In genomic region chr10:94794666-94795244, GRCm38 (mm10) we compare ENCODE assay signal across 19 mouse cellular contexts.
DNase-seq lines count a peak whose midpoint lies in the region; ATAC-seq and TF ChIP-seq lines count a peak whose summit lies in the region.
"Had no signal": no experiment of that assay in that cellular context is flagged by ENCODE, and none has a peak within 500 bp of the region (broad histone marks: within the 10 kb centered on the region; RNA-seq: fewer than 3 reads in every experiment).

No protein-coding gene starts in this region.

- H3K36me3 ChIP-seq in forebrain, embryonic 14.5 days (ENCODE audit: control insufficient read depth, insufficient read depth, low read length): peaks cover 57% of the 10 kb centered on the region
- H3K36me3 ChIP-seq in forebrain, embryonic 10.5 days (replicated peaks): peaks cover 63% of the 10 kb centered on the region
- H3K36me3 ChIP-seq in MEL (ENCODE audit: control insufficient read depth in 1 of 2, insufficient read depth in 2 of 2, low read length in 2 of 2): peaks cover 2 to 33% of the 10 kb centered on the region in 2 experiments; a peak in 2 of 4 replicates
- H3K36me3 ChIP-seq: intestine, embryonic 15.5 days had no signal

- H3K27me3 ChIP-seq in forebrain, embryonic 14.5 days (replicated peaks; ENCODE audit: control insufficient read depth, insufficient read depth, low read length): no peaks in the 10 kb centered on the region
- H3K27me3 ChIP-seq in forebrain, embryonic 10.5 days (ENCODE audit: poor library complexity, severe bottlenecking): no peaks in the 10 kb centered on the region
- H3K27me3 ChIP-seq in MEL (ENCODE audit: control insufficient read depth in 1 of 2, insufficient read depth in 2 of 2, low read length in 2 of 2): no peaks in the 10 kb centered on the region
- H3K27me3 ChIP-seq: CH12.LX; heart, embryonic 12.5 days; intestine, embryonic 15.5 days had no signal

- peak; percentile 55; the same call in 1 of the 2 replicates for ATAC-seq in forebrain, embryonic 14.5 days
- 0 out of 2 replicates have a peak, but pooled peaks have one; percentile 25 for ATAC-seq in common myeloid progenitor, adult 5-6 weeks (replicated peaks; ENCODE audit: low read depth, poor library complexity, severe bottlenecking)
- peak; percentile 39; the same call in 1 of the 2 replicates for ATAC-seq in megakaryocyte progenitor cell, adult 5-6 weeks (replicated peaks; ENCODE audit: poor library complexity)
- ATAC-seq in CD4-positive, CD25-positive, alpha-beta regulatory T cell, adult 4 months: no peak
- ATAC-seq: intestine, embryonic 15.5 days had no signal

- no peaks in the 10 kb centered on the region for H3K9me3 ChIP-seq in forebrain, embryonic 14.5 days (replicated peaks; ENCODE audit: control insufficient read depth, low read length)
- no peaks in the 10 kb centered on the region for H3K9me3 ChIP-seq in forebrain, embryonic 10.5 days
- H3K9me3 ChIP-seq in MEL (replicated peaks; ENCODE audit: insufficient read depth, low read length): no peaks in the 10 kb centered on the region
- H3K9me3 ChIP-seq: embryonic facial prominence, embryonic 10.5 days; heart, embryonic 12.5 days; hindbrain, embryonic 10.5 days; intestine, embryonic 15.5 days had no signal

- H3K27ac ChIP-seq in forebrain, embryonic 14.5 days (ENCODE audit: low read depth, low read length): no peak overlapping the region
- H3K27ac ChIP-seq in forebrain, embryonic 10.5 days: no peak overlapping the region
- H3K27ac ChIP-seq in MEL (ENCODE audit: control insufficient read depth, low read depth, low read length): no peak overlapping the region
- H3K27ac ChIP-seq: embryonic facial prominence, embryonic 10.5 days; hindbrain, embryonic 10.5 days; hindbrain, embryonic 14.5 days; intestine, embryonic 15.5 days had no signal

- TF ChIP-seq RAD21 in MEL (IDR thresholded peaks at IDR 0.05; ENCODE audit: low read depth, low read length): no peak

- H3K4me3 ChIP-seq in forebrain, embryonic 14.5 days (ENCODE audit: low read depth, low read length): no peak overlapping the region
- H3K4me3 ChIP-seq in forebrain, embryonic 10.5 days: no peak overlapping the region
- no peak overlapping the region for H3K4me3 ChIP-seq in MEL (ENCODE audit: control insufficient read depth in 1 of 2, insufficient read depth in 1 of 2, low read depth in 2 of 2, low read length in 2 of 2)
- H3K4me3 ChIP-seq: embryonic facial prominence, embryonic 10.5 days; heart, embryonic 12.5 days; hindbrain, embryonic 10.5 days; intestine, embryonic 15.5 days had no signal

- no peak overlapping the region for H3K9ac ChIP-seq in forebrain, embryonic 14.5 days (ENCODE audit: low read length)
- H3K9ac ChIP-seq in MEL (ENCODE audit: control insufficient read depth, low read depth, low read length, poor library complexity, severe bottlenecking): no peak overlapping the region
- H3K9ac ChIP-seq: heart, embryonic 12.5 days; hindbrain, embryonic 14.5 days; intestine, embryonic 15.5 days had no signal

- WGBS in forebrain, embryonic 14.5 days: 79% methylated on average over 5 of the region's 5 CpGs
- WGBS in forebrain, embryonic 10.5 days: 94% methylated on average over 5 of the region's 5 CpGs

- H3K4me1 ChIP-seq in forebrain, embryonic 14.5 days (ENCODE audit: control insufficient read depth, insufficient read depth, low read length): no peaks in the 10 kb centered on the region
- peaks cover 9% of the 10 kb centered on the region for H3K4me1 ChIP-seq in forebrain, embryonic 10.5 days
- H3K4me1 ChIP-seq in MEL (ENCODE audit: control insufficient read depth in 1 of 2, insufficient read depth in 2 of 2, low read length in 2 of 2): no peaks in the 10 kb centered on the region
- H3K4me1 ChIP-seq: intestine, embryonic 15.5 days had no signal

- no peak for TF ChIP-seq EP300 in MEL (IDR thresholded peaks at IDR 0.05; ENCODE audit: low read depth in 1 of 2, low read length in 2 of 2)

- peak; percentile 51 for DNase-seq in forebrain, embryonic 14.5 days (ENCODE audit: low spot score)
- no peak for DNase-seq in forebrain, embryonic 10.5 days (ENCODE audit: extremely low spot score, low spot score)
- peak; percentile 16 for DNase-seq in MEL (ENCODE audit: low read depth, low spot score)
- no peak for DNase-seq in cerebellum, adult 8-10 months
- DNase-seq: adrenal gland, adult 2 months; adrenal gland, postnatal 25 days; cerebellum, adult 11 months; cerebellum, adult 9-11 months; cerebellum, postnatal 36 days; gastrocnemius, postnatal 14 days had no signal

- no peak for TF ChIP-seq CTCF in MEL (IDR thresholded peaks at IDR 0.05 in 2 of 3, conservative IDR thresholded peaks at IDR 0.05 in 1 of 3; ENCODE audit: control insufficient read depth in 1 of 3, insufficient read depth in 1 of 3, low read depth in 2 of 3, low read length in 3 of 3, poor library complexity in 1 of 3, severe bottlenecking in 1 of 3)

- H3K79me2 ChIP-seq in MEL (ENCODE audit: control insufficient read depth, insufficient read depth, low read length, poor library complexity): no peaks in the 10 kb centered on the region

- no peak overlapping the region for H3K4me2 ChIP-seq in forebrain, embryonic 14.5 days (ENCODE audit: low read length)
- H3K4me2 ChIP-seq: heart, embryonic 12.5 days; hindbrain, embryonic 14.5 days; intestine, embryonic 15.5 days had no signal

- TF ChIP-seq POLR2A in MEL (IDR thresholded peaks at IDR 0.05; ENCODE audit: control insufficient read depth in 1 of 2, insufficient read depth in 1 of 2, low read depth in 1 of 2, low read length in 2 of 2, poor library complexity in 1 of 2): no peak

TF ChIP-seq in MEL, 35 proteins besides CTCF, POLR2A, EP300 and RAD21:
- TF ChIP-seq E2F4 (IDR thresholded peaks at IDR 0.05; ENCODE audit: borderline replicate concordance, low read depth, low read length) (no peak), HCFC1 (IDR thresholded peaks at IDR 0.05; ENCODE audit: low read depth, low read length) (no peak), GATA1 (IDR thresholded peaks at IDR 0.05; ENCODE audit: low read depth, low read length) (no peak), ZNF384 (IDR thresholded peaks at IDR 0.05; ENCODE audit: low read depth, low read length) (no peak), RCOR1 (IDR thresholded peaks at IDR 0.05; ENCODE audit: low read depth, low read length) (no peak), ZC3H11A (IDR thresholded peaks at IDR 0.05; ENCODE audit: low read depth, low read length) (no peak), ETS1 (IDR thresholded peaks at IDR 0.05; ENCODE audit: low read depth, low read length) (no peak), JUND (IDR thresholded peaks at IDR 0.05; ENCODE audit: low read depth, low read length) (no peak), MAZ (IDR thresholded peaks at IDR 0.05; ENCODE audit: low read depth, low read length) (no peak), UBTF (IDR thresholded peaks at IDR 0.05; ENCODE audit: borderline replicate concordance, insufficient read depth, low read depth, low read length) (no peak), KAT2A (conservative IDR thresholded peaks at IDR 0.05; ENCODE audit: low read depth, low read length) (no peak), TCF12 (IDR thresholded peaks at IDR 0.05; ENCODE audit: low read depth, low read length) (no peak), POLR2AphosphoS2 (IDR thresholded peaks at IDR 0.05; ENCODE audit: low read length) (no peak)

Comparison
In these comparisons a context has a peak if more than half of its experiments do, and no peak if none do; other contexts are left out.
1. DNase-seq: peak in forebrain, embryonic 14.5 days (single experiment) and MEL (single experiment); none in forebrain, embryonic 10.5 days (single experiment) and cerebellum, adult 8-10 months (single experiment).